Mouse (Mus musculus) heart, postnatal 4 days (tissue): ENCODE measurements around the gene Xxylt1. TPM values are rescaled to one million over a fixed set of nuclear protein-coding genes. Genes with fewer than 3 reads are reported as not detected.

Experiments used
- DNase-seq: peaks from one replicate; pipeline ENCODE4 v3.0.0; 2021
- total RNA-seq, 2 experiments: library from RNA; stranded (reverse); gene quantifications; 2 replicates each; pipeline ENCODE4 v1.2.3; 2021

The Xxylt1 gene
- total RNA-seq, 2 experiments from 2014 or later, result 15.9 to 17.3 TPM

DNA sequence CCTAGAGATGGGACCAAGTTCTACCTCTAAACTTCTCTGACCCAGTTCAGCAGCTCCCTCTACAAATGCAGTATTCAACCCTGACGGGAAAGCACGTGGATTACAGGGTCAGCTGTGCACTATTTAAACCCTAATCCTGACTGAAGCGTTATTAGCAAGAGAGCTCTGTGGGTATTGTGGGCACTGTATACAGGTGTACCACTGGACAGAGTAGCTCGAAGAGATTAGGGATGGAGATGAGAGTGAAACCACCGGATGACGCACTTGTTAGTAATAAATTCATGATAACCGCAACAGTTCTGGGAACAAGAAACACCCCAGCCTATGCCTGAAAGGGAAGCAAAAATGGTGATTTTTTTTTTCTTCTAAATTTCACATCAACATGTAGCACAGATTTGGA is 57.0 kb downstream of the Xxylt1 start:
- no peak for DNase-seq

DNA sequence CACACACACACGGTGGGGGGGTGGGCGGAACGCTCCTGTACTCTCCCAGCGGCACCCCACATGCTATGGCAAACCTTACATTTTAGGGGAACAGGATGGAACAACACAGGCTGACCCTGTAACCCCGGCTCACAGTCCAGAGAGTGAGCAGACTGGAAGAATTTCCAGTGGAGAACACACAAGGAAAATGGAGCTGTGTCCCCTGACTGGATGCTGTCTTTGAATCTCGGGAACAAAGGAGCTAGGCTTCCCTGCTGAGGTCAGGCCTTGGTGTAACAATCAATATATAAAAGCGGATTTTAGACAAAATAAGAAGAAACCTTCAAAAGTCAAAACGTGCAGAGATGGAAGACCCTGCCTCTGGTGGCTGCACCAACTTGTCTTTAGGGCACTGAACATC is 57.4 kb downstream of the Xxylt1 start:
- DNase-seq, result no peak

DNA sequence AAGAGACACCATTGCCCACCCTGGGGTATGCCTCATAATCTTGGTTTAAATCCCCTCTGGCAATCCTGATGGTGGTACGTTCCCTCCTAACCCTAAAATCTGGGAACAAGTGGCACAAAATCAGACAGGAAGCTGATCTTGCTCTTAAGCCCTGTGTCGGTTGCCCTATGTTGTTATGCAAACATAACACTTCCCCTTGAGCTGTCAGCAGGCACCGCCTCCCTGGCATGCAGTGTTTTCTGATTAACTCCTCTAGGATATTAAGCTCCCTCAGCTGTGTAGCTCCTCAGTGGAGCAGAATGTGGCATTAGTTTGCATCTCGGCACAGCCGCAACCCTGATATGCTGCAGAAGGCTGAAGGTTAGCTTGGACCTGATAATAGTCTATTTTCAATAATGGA is 58.9 kb downstream of the Xxylt1 start:
- peak; percentile 36 for DNase-seq

DNA sequence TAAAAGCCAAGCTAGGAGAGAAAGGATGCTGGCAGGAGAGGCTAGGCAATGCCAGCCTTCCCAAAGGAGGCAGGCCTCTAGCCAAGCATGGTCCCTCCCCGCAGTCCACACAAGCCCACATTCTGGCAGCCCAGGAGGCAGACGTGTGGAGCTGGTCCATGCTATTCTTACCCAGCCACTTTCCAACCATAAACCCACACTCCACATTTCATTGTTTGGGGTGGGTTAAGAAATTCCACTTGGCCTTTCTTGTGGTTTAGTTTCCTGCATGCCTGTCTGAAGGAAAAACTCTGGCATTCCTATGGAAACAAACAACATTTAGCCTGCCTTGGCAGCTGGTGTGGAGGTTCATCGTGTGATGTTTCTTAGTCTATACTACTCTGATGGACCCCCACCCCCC is 61.7 kb downstream of the Xxylt1 start:
- no peak for DNase-seq

DNA sequence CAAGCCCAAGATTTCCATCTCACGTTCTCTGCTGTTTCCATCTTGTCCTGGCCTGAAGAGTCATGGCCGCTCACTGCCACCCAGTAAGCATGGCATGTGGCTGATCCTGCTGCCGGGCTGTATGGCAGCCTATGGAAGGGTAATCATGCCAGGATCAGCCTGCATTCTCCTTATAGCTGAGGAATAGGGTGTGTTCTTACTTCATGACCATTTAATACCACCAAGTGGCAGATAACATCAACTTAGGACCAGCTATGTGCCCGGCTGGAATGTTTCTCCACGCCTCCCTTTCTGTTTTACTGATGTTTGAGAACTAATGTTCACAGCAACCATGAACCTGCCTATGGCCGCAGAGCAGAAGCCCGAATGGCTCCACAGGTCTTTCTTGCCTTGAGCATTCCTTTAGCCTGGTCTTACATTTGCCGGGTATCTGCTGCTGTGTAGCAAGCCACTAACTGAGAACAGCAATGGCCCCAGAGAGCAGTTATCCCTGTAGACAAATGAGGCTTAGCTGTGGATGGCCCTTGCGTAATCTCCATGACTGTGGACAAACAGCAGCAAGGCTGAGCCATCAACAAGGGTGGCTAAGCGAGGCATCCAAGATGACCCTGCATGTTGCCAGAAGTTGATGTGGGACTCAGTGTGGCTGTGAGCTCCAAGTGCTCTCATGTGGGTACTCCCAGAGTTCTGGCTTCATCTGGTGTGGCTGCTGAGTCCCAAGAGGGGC is 63.4 kb downstream of the Xxylt1 start:
- DNase-seq, result no peak

DNA sequence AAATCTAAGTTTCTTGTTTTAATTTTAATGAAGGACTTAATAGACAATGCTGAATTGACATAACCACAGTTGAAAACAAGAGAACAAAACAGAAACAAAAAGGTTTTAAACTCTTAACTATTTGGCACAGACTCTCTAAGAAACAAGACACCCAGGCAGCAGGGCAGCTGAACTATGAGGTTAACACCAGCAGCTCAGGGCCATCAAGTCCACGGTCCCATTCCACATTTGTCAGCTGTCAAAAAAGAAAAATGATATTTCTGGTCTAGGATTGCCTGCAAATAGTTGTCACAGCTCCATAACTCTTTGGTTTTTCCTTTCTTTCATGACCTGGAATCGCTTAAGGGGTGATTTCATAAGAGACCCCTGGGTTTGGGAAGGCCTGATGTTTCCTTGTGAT is 64.6 kb downstream of the Xxylt1 start:
- no peak for DNase-seq

DNA sequence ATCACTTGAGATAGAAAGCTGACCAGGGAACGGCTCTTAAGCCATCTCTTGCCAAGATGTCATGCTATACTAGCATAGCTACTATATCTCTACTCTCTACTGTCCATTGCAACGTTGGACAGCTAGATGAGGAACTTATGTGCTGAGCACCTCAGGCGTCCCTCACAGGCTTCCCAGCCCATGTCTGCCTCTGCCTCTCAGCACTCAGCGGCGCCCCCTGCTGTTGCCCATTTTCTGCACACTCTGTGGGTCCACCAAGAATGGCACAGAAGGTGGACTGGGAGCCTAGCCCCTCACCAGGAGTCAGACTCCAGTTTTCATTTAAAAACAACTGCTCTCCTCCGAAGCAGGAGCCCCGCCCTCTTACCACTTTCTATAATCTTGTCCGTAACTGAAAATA is 65.1 kb downstream of the Xxylt1 start:
- peak; percentile 50 for DNase-seq

DNA sequence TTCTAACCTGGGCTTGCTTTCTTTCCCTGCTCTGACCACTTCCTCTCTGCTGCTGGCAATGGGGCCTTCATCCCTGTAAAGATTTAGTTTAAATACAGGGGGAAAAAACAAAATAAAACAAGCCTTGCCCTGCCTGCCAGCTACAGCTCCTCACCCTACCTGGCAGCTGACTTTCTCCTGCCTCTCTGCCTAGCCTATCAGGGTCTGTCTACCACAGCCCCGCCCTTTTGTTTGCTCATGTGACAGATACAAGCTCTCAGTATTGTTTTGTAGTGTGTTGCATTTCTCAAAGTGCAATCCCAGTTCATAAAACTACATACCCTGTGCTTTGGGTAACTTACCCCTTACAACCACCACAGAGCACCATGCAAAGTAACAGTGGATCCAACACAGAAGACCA is 66.0 kb downstream of the Xxylt1 start:
- no peak for DNase-seq

DNA sequence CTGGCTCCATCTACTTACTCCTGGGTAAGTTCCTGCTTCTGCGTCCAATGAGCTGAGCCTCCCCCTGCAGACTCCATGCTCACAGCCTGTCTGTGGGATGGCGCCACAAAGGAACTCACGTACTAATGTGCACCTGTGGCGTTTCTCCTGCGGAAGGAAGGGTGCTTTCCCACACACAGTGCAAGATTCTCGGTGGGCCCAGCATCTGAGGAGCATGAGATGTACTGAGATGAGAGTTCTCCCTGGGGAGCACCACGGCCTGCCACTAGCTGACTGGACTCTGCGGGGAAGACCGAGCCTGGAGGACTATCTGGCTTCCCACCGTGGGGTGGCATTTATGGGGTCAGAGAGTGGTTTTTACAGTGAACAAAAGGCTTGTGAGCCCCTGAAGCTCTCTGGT is 69.0 kb downstream of the Xxylt1 start:
- DNase-seq, result no peak

DNA sequence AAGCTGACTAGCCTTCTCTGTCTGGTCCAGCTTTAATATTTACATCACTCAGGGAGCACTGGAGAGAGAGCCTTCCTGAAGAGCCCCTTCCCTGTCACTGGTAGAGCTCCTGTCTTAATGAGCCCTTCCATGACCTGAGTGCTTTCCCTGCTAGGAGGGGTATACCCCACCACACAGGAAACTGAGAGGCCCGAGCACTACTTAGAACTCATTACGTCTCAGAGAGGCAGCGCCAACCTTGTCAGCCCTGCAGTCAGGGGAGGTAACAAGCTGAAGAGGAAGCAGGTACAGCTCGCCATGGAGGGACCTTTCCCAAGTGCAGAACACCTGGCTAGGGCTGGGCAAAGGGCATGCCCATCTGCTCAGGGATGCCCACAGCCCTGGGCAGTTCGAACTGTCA is 70.8 kb downstream of the Xxylt1 start:
- DNase-seq, result no peak

DNA sequence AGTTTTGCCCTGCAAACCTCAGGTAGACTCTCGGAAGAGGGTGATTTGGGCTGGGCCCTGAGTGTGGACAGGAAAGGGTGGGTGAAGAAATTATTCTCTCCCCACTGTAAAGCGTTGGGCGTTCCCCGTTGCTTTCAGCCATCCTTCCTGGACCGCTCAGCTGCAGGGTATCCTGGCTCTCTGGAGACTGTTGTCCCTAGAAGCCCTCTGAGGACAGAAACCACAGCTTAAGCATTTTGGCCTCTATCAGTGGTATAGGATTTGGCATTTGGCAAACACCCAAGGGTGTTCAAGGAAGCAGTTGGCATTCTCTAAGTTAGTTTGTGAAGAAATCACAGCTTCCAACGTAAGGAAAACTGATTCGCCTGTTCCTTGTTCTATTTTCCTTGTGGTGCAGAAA is 72.9 kb downstream of the Xxylt1 start:
- peak; percentile 39 for DNase-seq

DNA sequence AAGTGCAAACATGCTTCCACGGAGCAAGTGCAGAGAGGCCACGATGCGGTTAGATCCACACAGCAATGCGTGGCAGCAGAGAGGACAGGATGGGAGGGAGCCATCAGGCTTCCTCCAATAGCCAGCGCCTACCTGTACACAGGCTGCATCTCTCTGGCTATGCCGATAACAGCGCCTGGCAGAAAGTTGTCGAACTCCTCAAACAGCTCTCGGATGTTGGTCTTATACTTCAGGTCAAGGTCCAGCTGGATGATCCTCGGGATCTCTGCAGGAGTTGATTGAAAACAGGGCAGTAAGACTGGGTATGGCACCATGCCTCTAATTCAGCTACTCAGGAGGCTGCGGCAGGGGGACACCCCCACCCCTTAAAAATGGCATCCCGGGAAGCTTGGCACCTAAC is 73.7 kb downstream of the Xxylt1 start:
- no peak for DNase-seq

DNA sequence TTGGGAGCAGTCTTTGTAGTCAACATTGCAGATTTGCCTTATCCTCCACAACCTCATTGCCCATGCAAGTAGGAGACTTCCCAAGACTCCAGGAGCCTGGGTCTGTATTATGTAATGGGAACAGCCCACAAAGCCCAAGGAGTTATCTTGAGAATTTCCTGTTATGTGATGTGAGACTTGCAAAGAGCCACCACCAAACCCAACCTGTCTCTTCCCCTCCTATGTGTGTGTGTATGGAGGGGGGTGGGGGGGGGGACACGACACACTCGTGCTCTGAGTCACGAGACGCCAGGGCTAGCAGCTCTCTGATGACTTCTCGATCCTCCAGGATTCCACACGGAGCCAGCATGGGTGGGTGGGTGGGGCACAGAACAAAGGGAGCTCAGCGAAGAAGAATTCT is 75.5 kb downstream of the Xxylt1 start:
- DNase-seq, result no peak

DNA sequence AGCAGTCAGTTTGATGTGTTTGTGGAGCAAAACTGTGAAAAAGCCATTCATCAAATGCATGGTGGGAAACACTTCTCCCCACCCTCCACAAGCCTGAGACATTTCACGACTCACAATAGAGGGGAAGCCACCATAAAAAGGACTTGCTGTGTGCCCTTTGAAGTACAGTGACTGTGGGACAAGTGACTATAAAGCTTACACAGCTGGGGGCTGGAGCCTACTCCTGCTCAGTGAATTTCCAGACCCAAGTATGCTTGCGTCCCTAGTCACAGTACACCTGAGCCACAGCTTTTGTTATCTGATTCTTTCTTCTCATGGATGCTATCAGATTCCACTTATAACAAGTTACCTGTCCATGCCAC is 76.9 kb downstream of the Xxylt1 start:
- DNase-seq, result no peak

DNA sequence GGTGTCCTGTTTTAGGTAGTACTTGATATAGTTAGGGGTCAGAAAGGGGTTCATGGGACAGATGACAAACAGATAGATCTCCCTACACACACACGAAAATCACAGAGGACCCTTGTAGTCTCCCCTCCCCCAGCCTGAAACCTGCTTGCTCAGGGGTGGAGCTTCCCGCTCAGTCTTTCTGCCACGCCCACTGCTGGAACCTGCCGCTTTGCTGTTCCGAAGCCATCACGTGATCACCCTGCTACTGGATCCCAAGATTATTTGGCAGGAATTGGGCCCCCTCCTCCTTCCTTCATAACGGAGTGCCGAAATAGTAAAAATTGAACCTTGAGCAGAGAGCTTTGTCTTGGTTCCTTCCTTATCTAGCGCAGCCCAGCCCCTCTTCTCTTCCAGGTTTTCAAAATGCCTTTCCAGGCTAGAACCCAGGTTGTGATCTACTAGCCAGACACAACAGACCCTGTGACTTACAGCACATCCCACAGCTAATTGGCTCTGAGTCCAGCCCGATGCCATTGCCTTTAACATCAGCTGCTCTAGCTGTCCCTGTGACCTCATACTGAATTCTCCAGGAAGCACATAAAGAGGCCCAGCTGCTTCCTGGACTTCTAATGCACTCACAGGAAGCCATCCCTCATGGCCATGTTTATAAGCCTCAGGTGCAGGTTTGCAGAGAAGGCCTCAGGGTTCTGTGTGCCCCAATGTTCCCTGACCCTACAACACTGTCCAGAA is 77.5 kb downstream of the Xxylt1 start:
- DNase-seq, result peak; percentile 70

DNA sequence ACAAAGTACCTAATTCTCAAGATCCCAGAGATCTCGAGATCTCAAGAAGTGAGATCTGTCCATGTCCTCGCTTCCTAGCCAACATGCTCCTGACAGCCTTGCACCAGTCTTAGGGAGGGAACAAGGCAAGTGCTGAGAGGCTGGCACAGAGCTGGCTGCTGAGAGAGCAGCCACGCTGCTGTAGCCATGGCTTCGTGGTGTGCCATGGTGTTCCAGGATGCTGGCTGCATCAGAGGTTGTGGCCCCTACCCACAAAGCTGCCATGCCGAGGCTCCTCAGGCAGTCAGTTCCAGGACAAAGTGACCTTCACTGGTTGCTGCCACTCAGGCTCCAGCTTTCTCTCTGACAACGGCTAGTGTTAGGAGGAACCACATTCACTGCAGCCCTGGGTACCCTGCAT is 78.3 kb downstream of the Xxylt1 start:
- DNase-seq, result no peak

DNA sequence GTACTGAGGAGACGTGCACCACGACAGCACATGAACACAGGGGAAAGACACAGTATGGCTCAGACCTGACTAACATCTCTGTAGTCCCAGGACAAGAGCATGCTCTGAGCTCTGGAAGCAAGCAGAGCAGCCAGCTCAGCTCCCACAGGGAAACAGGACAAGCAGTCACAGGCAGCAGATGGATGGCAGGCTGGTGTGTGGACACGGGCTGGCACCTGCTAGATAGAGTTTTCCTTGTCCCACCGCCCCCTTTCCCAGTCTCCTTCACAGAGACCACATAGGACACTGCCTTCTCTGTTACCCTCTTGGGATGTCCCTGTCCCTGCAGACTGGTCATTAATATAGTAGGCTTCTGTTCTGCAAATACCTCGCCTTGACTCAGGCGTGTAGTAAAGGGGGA is 79.1 kb downstream of the Xxylt1 start:
- no peak for DNase-seq

DNA sequence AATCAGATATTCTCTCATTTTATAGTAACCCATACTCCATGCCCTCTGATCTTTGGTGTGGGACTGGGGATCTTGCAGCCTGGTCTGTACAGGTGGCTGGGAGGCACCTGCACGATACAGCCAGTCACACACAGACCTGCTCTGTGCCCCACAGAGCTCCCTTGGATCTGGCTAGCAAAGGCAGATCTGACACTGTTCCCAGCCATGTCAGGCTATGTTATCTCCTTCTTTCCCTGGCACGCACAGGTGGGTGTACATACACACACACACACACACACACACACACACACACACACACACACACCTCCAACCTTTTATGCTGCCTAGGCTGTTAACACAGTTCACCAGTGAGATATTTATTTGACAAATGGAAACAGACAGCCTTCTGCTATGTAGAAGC is 82.5 kb downstream of the Xxylt1 start:
- DNase-seq, result no peak

DNA sequence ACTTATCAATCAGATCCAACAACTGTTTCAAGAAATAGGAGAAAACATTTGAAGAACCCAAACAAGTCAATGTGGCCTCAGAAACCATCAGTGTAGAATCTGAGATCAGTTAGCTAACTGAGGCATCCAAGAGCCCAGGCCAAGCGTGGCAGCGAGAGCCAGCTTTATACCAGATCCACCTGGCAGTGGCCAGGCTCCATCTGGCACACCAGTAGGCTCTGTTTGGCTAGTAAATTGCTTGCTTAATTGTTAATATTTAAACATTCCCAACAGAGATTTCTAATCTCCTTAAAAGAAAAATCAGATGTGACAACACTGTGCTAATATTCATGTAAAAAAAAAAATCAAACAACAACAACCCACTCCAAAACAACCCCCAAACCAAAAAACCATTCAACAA is 83.2 kb downstream of the Xxylt1 start:
- no peak for DNase-seq

DNA sequence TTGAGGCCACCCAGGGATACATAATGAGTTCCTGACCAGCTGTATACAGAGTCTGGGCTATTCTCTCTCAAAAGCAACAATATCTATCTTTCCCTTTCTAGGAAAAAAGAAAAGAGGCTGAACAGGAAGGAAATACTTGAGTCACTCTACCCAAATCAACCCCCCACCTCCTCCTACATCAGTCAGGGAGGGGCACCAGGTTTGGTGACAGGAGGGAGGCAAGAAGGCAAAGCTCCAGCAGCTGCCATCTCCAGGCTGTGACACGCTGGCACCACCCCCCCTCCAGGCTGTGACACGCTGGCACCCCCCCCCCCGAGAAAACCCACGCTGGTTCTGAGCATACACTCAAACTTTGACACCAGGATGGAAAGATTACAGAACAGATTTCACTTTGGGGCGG is 85.8 kb downstream of the Xxylt1 start:
- no peak for DNase-seq

DNA sequence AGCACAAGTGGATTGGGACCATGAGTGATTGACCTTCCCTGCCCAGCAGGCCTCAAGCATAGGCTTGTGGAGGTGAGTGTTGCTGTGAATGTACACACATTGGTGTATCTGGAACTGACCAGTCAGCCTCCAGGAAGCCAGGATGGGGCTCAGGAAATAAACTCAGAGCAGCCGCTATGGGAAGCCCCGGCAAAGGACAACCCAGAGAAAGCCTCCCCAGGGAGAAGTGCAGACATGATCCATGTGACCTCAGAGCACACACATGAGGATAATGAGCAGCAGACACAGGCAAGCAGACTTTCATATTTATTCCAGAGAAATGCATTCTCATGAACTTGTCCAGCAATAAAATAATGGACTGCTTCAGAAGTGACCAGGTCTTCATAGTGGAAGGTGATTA is 86.4 kb downstream of the Xxylt1 start:
- peak; percentile 39 for DNase-seq

DNA sequence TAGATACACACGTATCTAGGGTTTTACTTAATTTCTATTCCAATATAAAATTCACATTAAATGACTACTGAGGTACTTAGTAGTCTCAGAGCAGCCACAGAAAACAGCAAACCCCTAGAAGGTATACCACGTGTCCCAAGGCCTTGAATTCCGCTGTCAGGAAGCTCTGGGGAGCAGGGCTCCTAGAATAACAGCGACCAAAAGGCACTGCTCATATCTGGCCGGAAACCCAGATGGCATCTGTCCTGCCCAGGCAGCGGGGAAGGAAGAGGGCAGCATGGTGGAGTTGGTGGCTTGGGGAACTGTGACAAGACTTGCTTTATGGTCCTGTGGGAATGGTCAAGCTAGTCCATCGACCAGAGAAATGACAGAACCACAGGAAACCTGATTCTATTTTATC is 86.9 kb downstream of the Xxylt1 start:
- DNase-seq, result no peak

DNA sequence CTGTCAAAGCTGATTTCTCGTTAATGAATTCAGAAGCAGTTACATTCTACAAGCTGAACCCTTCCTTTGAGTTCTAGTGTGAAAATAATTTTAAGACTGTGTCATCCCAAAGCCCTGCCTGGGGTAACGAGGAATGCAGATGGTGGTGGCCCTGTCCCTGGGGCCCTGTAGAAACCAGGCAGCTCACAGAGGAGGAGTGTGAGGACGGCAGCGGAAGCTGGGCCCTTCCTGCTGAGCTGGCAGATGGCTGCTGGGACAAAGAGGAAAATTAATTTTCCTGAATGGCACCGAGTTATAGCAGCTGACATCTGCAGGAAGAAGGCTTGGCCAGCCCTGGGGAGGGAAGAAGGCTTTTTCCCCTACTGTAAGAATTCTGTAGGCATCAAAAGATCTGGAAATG is 88.7 kb downstream of the Xxylt1 start:
- DNase-seq, result peak; percentile 40

DNA sequence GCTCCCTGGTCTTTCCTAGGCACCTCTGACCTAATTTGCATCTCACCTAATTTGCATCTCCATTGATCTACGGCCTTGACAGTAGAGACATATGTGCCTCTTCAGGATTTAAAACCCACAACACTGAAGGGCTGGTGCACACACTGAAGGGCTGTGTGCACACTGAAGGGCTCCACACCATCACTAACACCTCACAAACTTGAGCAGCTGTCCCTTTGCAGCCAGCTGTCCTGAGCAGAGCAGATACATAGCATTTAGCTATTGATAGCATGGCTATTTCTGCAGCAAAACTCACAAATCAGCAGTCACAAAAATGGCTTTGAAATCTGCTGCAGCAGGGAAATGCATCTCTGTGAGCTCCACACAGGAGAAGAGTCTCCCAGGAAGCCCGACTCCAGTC is 90.6 kb downstream of the Xxylt1 start:
- no peak for DNase-seq

DNA sequence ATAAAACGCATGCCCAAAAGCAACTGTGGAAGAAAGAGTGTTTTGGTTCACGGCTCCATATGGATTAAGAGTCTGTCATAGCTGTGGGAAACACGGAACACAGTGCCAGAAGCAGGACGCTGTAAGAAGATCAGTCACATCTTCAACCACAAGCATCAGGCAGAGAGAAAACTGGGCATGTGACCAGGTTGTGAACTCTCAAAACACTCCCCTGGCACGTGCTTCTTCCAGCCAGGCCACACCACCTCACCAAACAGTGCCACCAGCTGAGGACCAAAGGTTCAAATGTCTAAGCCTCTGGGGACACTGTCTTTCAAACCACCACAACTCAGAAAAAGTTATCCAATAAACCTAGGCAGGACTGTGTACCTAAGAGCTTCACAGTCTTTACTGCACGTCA is 93.0 kb downstream of the Xxylt1 start:
- DNase-seq, result no peak
